Mouse (Mus musculus): ENCODE results near the gene 2300003K06Rik.
"Not testable (repeated sequence)": the region's sequence is repeated elsewhere in the genome, so short reads cannot be mapped to it uniquely, and the experiment has no call there.

2300003K06Rik gene

GRCm38 (mm10) chr11:99837966-99838365 is at the start of gene 2300003K06Rik:
TSS of gene 2300003K06Rik (minus strand) at chr11:99838066.
- no peak for DNase-seq

- DNase-seq = not testable (repeated sequence)
Observed at GRCm38 (mm10) chr11:99878887-99879286, 41.0 kb upstream of the 2300003K06Rik start, which contains the start of gene Gm11567. TSS of gene Gm11567 (plus strand) at chr11:99879187.

- DNase-seq = not testable (repeated sequence)
Observed at GRCm38 (mm10) chr11:99873089-99873488, 35.2 kb upstream of the 2300003K06Rik start, which contains the start of gene Krtap9-1. TSS of gene Krtap9-1 (plus strand) at chr11:99873389.

- DNase-seq = not testable (repeated sequence)
Observed at GRCm38 (mm10) chr11:99864176-99864575, 26.3 kb upstream of the 2300003K06Rik start, which contains the start of gene Gm11559. TSS of gene Gm11559 (plus strand) at chr11:99864476.

GRCm38 (mm10) chr11:99858761-99859160 is 20.9 kb upstream of the 2300003K06Rik start:
- no peak for DNase-seq

- no peak for DNase-seq
Observed at GRCm38 (mm10) chr11:99857617-99858016, 19.8 kb upstream of the 2300003K06Rik start, which contains the start of gene Gm11568. TSS of gene Gm11568 (plus strand) at chr11:99857917.

GRCm38 (mm10) chr11:99854121-99854520 is 16.3 kb upstream of the 2300003K06Rik start:
- no peak for DNase-seq

- no peak for DNase-seq
Observed at GRCm38 (mm10) chr11:99851508-99851907, 13.6 kb upstream of the 2300003K06Rik start, which contains the start of gene Krtap4-16. TSS of gene Krtap4-16 (minus strand) at chr11:99851608.

- DNase-seq = no peak
Observed at GRCm38 (mm10) chr11:99846746-99847145, 8.9 kb upstream of the 2300003K06Rik start.

- no peak for DNase-seq
Observed at GRCm38 (mm10) chr11:99842185-99842584, 4.3 kb upstream of the 2300003K06Rik start.

GRCm38 (mm10) chr11:99815566-99815965 is 22.3 kb downstream of the 2300003K06Rik start, which contains the start of gene Gm11564:
TSS of gene Gm11564 (minus strand) at chr11:99815666.
- not testable (repeated sequence) for DNase-seq

- DNase-seq = not testable (repeated sequence)
Observed at GRCm38 (mm10) chr11:99809792-99810191, 28.1 kb downstream of the 2300003K06Rik start, which contains the start of gene Krtap4-13. TSS of gene Krtap4-13 (minus strand) at chr11:99809892.

GRCm38 (mm10) chr11:99804346-99804745 is 33.5 kb downstream of the 2300003K06Rik start, which contains the start of gene Gm11554:
TSS of gene Gm11554 (minus strand) at chr11:99804446.
- not testable (repeated sequence) for DNase-seq

- DNase-seq = not testable (repeated sequence)
Observed at GRCm38 (mm10) chr11:99798832-99799231, 39.0 kb downstream of the 2300003K06Rik start, which contains the start of gene Gm11569. TSS of gene Gm11569 (minus strand) at chr11:99798932.

GRCm38 (mm10) chr11:99793367-99793766 is 44.5 kb downstream of the 2300003K06Rik start, which contains the start of gene Gm11596:
TSS of gene Gm11596 (minus strand) at chr11:99793467.
- DNase-seq = no peak

All from kidney, adult 18-20 months (tissue).